Mouse (Mus musculus): Measurements from ENCODE around the gene Mllt3. TPM values are rescaled to one million over a fixed set of nuclear protein-coding genes. Genes with fewer than 3 reads are reported as not detected.

Gene Mllt3
- total and polyA plus RNA-seq, 2 experiments = 0.62 to 2.6 TPM

DNA sequence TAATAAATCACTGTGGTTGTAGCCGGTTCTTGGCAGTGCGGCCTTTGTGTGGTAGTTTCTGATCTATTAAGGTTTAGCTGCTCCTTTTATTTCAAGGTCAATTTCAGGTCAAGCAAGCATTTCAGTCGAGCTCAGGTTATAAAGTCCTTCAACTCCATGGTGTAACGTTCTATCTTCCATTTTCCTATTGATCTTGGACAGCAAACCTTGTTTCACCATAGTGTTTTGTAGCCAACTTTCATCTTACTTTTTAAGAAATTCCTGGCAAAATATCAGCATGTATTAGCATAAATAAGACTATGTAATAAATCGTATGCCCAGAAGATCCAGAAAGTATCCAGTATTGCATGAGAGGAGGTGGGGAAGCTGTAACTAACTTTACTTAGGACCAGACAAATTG, 240.7 kb downstream of the Mllt3 start:
- 20% methylated on average over 5 of the region's 5 CpGs for WGBS

GRCm38 (mm10) chr4:87789446-87789845, 243.7 kb downstream of the Mllt3 start:
- Histone ChIP-seq H3K4me3 (ENCODE audit: insufficient read depth, low read depth, low read length) (no peak overlapping the region), H3K79me2 (ENCODE audit: control insufficient read depth, insufficient read depth, low read length) (no peaks in the 10 kb centered on the region), H3K4me1 (ENCODE audit: control insufficient read depth, insufficient read depth, low read length) (no peaks in the 10 kb centered on the region; the same call in 1 of the 2 replicates), H3K9ac (ENCODE audit: low read depth, low read length) (no peak overlapping the region), H3K27ac (replicated peaks; ENCODE audit: insufficient read depth, low read depth, low read length) (no peak overlapping the region), H3K27me3 (ENCODE audit: control insufficient read depth, insufficient read depth, low read length) (no peaks in the 10 kb centered on the region), H3K36me3 (ENCODE audit: control insufficient read depth, insufficient read depth, low read length) (no peaks in the 10 kb centered on the region)
- TF ChIP-seq CTCF (IDR thresholded peaks at IDR 0.05; ENCODE audit: low read depth, low read length) (no peak), POLR2A (IDR thresholded peaks at IDR 0.05; ENCODE audit: extremely low read depth, insufficient read depth, low read length) (no peak)
- DNase-seq (ENCODE audit: extremely low read depth, low read depth, low spot score) = no peak
- WGBS = 92% methylated on average over 7 of the region's 7 CpGs

More for the DNA sequence above, 240.7 kb downstream of the Mllt3 start:
- Histone ChIP-seq H3K27me3 (ENCODE audit: control insufficient read depth, insufficient read depth, low read length) (no peaks in the 10 kb centered on the region), H3K4me1 (ENCODE audit: control insufficient read depth, insufficient read depth, low read length) (no peaks in the 10 kb centered on the region; the same call in 1 of the 2 replicates), H3K36me3 (ENCODE audit: control insufficient read depth, insufficient read depth, low read length) (no peaks in the 10 kb centered on the region), H3K27ac (replicated peaks; ENCODE audit: insufficient read depth, low read depth, low read length) (no peak overlapping the region), H3K4me3 (ENCODE audit: insufficient read depth, low read depth, low read length) (no peak overlapping the region), H3K79me2 (ENCODE audit: control insufficient read depth, insufficient read depth, low read length) (no peaks in the 10 kb centered on the region), H3K9ac (ENCODE audit: low read depth, low read length) (no peak overlapping the region)
- TF ChIP-seq CTCF (IDR thresholded peaks at IDR 0.05; ENCODE audit: low read depth, low read length) (no peak), POLR2A (IDR thresholded peaks at IDR 0.05; ENCODE audit: extremely low read depth, insufficient read depth, low read length) (no peak)
- peak; percentile 91 for DNase-seq (ENCODE audit: extremely low read depth, low read depth, low spot score)

DNA sequence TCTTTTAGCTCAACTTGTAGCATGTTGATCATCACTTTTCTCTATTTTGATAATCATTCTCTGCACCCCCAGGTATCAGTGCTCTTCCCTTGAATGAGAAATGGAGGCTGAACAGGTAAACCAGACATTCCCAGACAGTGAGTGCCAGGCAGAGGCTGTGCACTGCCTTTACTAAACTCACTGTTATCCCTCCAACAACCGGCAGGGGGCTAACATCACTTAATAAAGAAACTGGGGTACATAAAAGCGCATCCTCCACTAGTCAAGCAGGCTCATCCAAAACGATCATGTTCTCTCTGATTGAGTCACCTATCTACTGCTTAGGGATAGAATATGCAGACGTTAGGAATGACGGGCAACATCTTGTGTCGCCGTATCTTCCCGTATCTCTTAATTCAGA, 244.5 kb downstream of the Mllt3 start:
- 71% methylated on average over 8 of the region's 8 CpGs for WGBS
- DNase-seq (ENCODE audit: extremely low read depth, low read depth, low spot score) = no peak
- TF ChIP-seq CTCF (IDR thresholded peaks at IDR 0.05; ENCODE audit: low read depth, low read length) (peak; percentile 29; the same call in 1 of the 2 replicates), POLR2A (IDR thresholded peaks at IDR 0.05; ENCODE audit: extremely low read depth, insufficient read depth, low read length) (no peak)
- Histone ChIP-seq H3K27ac (replicated peaks; ENCODE audit: insufficient read depth, low read depth, low read length) (no peak overlapping the region), H3K9ac (ENCODE audit: low read depth, low read length) (no peak overlapping the region), H3K4me1 (ENCODE audit: control insufficient read depth, insufficient read depth, low read length) (no peaks in the 10 kb centered on the region; the same call in 1 of the 2 replicates), H3K27me3 (ENCODE audit: control insufficient read depth, insufficient read depth, low read length) (no peaks in the 10 kb centered on the region), H3K36me3 (ENCODE audit: control insufficient read depth, insufficient read depth, low read length) (no peaks in the 10 kb centered on the region), H3K4me3 (ENCODE audit: insufficient read depth, low read depth, low read length) (no peak overlapping the region), H3K79me2 (ENCODE audit: control insufficient read depth, insufficient read depth, low read length) (no peaks in the 10 kb centered on the region)

- no peak for DNase-seq (ENCODE audit: extremely low read depth, low read depth, low spot score)
- Histone ChIP-seq H3K27me3 (ENCODE audit: control insufficient read depth, insufficient read depth, low read length) (no peaks in the 10 kb centered on the region), H3K27ac (replicated peaks; ENCODE audit: insufficient read depth, low read depth, low read length) (no peak overlapping the region), H3K4me1 (ENCODE audit: control insufficient read depth, insufficient read depth, low read length) (no peaks in the 10 kb centered on the region), H3K79me2 (ENCODE audit: control insufficient read depth, insufficient read depth, low read length) (no peaks in the 10 kb centered on the region), H3K9ac (ENCODE audit: low read depth, low read length) (no peak overlapping the region), H3K36me3 (ENCODE audit: control insufficient read depth, insufficient read depth, low read length) (no peaks in the 10 kb centered on the region), H3K4me3 (ENCODE audit: insufficient read depth, low read depth, low read length) (no peak overlapping the region)
- no peak for TF ChIP-seq POLR2A (IDR thresholded peaks at IDR 0.05; ENCODE audit: extremely low read depth, insufficient read depth, low read length)
- peak; percentile 72 for TF ChIP-seq CTCF (IDR thresholded peaks at IDR 0.05; ENCODE audit: low read depth, low read length)
- WGBS = 53% methylated on average over 12 of the region's 12 CpGs
These were observed 247.8 kb downstream of the Mllt3 start for GRCm38 (mm10) chr4:87785132-87786074.

DNA sequence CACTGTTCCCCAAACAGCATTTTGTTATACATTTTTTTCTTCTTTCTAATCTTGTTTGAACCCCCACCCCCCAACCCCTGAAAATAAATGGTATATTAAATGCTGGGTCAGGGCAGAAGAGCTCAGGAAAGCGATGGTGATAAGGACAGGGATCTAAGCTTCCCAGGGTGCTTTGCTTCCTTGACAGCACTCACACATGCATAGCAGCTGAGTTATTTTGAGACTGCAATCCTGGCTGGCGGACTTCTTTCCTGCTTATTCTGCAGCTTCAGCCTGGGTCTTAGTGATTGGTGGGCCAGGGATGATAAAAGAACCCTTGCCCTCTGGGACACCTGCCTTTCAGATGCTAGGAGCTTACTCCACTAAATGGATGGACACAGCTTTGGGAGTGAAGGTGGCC, 249.4 kb downstream of the Mllt3 start:
- TF ChIP-seq CTCF (IDR thresholded peaks at IDR 0.05; ENCODE audit: low read depth, low read length) (no peak), POLR2A (IDR thresholded peaks at IDR 0.05; ENCODE audit: extremely low read depth, insufficient read depth, low read length) (no peak)
- H3K27ac ChIP-seq (replicated peaks; ENCODE audit: insufficient read depth, low read depth, low read length) = no peak overlapping the region
- DNase-seq (ENCODE audit: extremely low read depth, low read depth, low spot score) = no peak
- H3K36me3 ChIP-seq (ENCODE audit: control insufficient read depth, insufficient read depth, low read length) = no peaks in the 10 kb centered on the region
- H3K4me3 ChIP-seq (ENCODE audit: insufficient read depth, low read depth, low read length) = no peak overlapping the region
- H3K9ac ChIP-seq (ENCODE audit: low read depth, low read length) = no peak overlapping the region
- no peaks in the 10 kb centered on the region for H3K79me2 ChIP-seq (ENCODE audit: control insufficient read depth, insufficient read depth, low read length)
- H3K27me3 ChIP-seq (ENCODE audit: control insufficient read depth, insufficient read depth, low read length) = no peaks in the 10 kb centered on the region
- 80% methylated on average over 2 of the region's 2 CpGs for WGBS
- H3K4me1 ChIP-seq (ENCODE audit: control insufficient read depth, insufficient read depth, low read length) = no peaks in the 10 kb centered on the region

DNA sequence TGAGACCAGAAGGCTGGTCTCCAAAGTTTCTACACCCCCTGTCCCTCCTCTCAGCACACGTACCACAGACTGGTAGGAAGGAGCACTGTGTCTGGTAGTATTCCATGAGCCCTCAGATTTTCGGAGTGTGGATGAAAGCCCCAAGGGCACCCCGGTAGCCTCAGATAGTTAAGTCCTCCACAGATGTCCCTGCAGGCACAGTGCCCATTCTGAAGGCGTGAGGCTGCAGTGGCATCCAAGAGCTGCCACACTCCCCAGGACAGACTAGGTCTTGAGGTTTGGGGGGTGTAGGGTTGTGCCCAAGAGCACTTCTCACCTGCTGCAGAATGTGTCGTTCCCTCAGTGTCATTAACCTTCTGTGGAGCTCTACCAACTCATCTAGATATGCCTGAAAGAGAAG, 251.2 kb downstream of the Mllt3 start:
- 90% methylated on average over 5 of the region's 5 CpGs for WGBS
- Histone ChIP-seq H3K79me2 (ENCODE audit: control insufficient read depth, insufficient read depth, low read length) (no peaks in the 10 kb centered on the region), H3K27ac (replicated peaks; ENCODE audit: insufficient read depth, low read depth, low read length) (no peak overlapping the region), H3K4me1 (ENCODE audit: control insufficient read depth, insufficient read depth, low read length) (no peaks in the 10 kb centered on the region), H3K9ac (ENCODE audit: low read depth, low read length) (no peak overlapping the region), H3K27me3 (ENCODE audit: control insufficient read depth, insufficient read depth, low read length) (no peaks in the 10 kb centered on the region), H3K36me3 (ENCODE audit: control insufficient read depth, insufficient read depth, low read length) (no peaks in the 10 kb centered on the region), H3K4me3 (ENCODE audit: insufficient read depth, low read depth, low read length) (no peak overlapping the region)
- DNase-seq (ENCODE audit: extremely low read depth, low read depth, low spot score) = no peak
- TF ChIP-seq CTCF (IDR thresholded peaks at IDR 0.05; ENCODE audit: low read depth, low read length) (no peak), POLR2A (IDR thresholded peaks at IDR 0.05; ENCODE audit: extremely low read depth, insufficient read depth, low read length) (no peak)

Data from liver, adult 2 months (tissue).